In genomic region chr11:55075602-55076001, GRCm38 (mm10) we compare ENCODE assay signal across 9 mouse cellular contexts. TPM values are rescaled to one million over a fixed set of nuclear protein-coding genes. Genes with fewer than 3 reads are reported as not detected.
DNase-seq lines count a peak whose midpoint lies in the region; ATAC-seq and TF ChIP-seq lines count a peak whose summit lies in the region.
"Had no signal": no experiment of that assay in that cellular context is flagged by ENCODE, and none has a peak within 500 bp of the region (broad histone marks: within the 10 kb centered on the region; RNA-seq: fewer than 3 reads in every experiment).

No protein-coding gene starts in this region.

- WGBS in forebrain, embryonic 16.5 days, result 18% methylated on average over 2 of the region's 2 CpGs
- WGBS in forebrain, embryonic 13.5 days, result 48% methylated on average over 2 of the region's 2 CpGs
- WGBS in heart, embryonic 14.5 days, result 20% methylated on average over 2 of the region's 2 CpGs
- 75% methylated on average over 2 of the region's 2 CpGs for WGBS in midbrain, embryonic 13.5 days

- no peaks in the 10 kb centered on the region for H3K36me3 ChIP-seq in forebrain, embryonic 16.5 days (ENCODE audit: control insufficient read depth, insufficient read depth)
- no peaks in the 10 kb centered on the region for H3K36me3 ChIP-seq in forebrain, embryonic 13.5 days (ENCODE audit: poor library complexity, severe bottlenecking)
- 0 out of 2 replicates have a peak, but pooled peaks cover 6% of the 10 kb centered on the region for H3K36me3 ChIP-seq in heart, embryonic 14.5 days (ENCODE audit: control insufficient read depth, insufficient read depth, low read length)
- H3K36me3 ChIP-seq in myocyte (ENCODE audit: control insufficient read depth, insufficient read depth), result no peaks in the 10 kb centered on the region
- no peaks in the 10 kb centered on the region for H3K36me3 ChIP-seq in midbrain, embryonic 13.5 days

- peaks cover 3% of the 10 kb centered on the region; the same call in 1 of the 2 replicates for H3K27me3 ChIP-seq in forebrain, embryonic 16.5 days (replicated peaks; ENCODE audit: control insufficient read depth, insufficient read depth, low read length)
- peaks cover 20% of the 10 kb centered on the region for H3K27me3 ChIP-seq in forebrain, embryonic 13.5 days
- H3K27me3 ChIP-seq in heart, embryonic 14.5 days (ENCODE audit: control insufficient read depth, insufficient read depth, low read length), result no peaks in the 10 kb centered on the region
- H3K27me3 ChIP-seq in myocyte (ENCODE audit: control insufficient read depth, insufficient read depth, insufficient read length), result no peaks in the 10 kb centered on the region
- H3K27me3 ChIP-seq in midbrain, embryonic 13.5 days, result peaks cover 35% of the 10 kb centered on the region

- H3ac ChIP-seq in myocyte (ENCODE audit: control insufficient read depth, insufficient read length), result no peak overlapping the region

- no peak for TF ChIP-seq POLR2A in myocyte (IDR thresholded peaks at IDR 0.05; ENCODE audit: insufficient read length, low read depth)

- peak; percentile 70 for ATAC-seq in forebrain, embryonic 16.5 days
- ATAC-seq in forebrain, embryonic 13.5 days, result no peak
- ATAC-seq in heart, embryonic 14.5 days (ENCODE audit: insufficient number of reproducible peaks, insufficient read depth, low FRiP score, low read depth), result no peak
- ATAC-seq in midbrain, embryonic 13.5 days, result no peak

- peak; percentile 26 for DNase-seq in right cerebral cortex, postnatal 4 days
- DNase-seq in right cerebral cortex, adult 18-20 months, result no peak
- no peak for DNase-seq in left cerebral cortex, adult 8-10 months (ENCODE audit: low spot score in 2 of 2)

- H3K4me2 ChIP-seq in forebrain, embryonic 16.5 days (ENCODE audit: low read length), result no peak overlapping the region
- H3K4me2 ChIP-seq in forebrain, embryonic 13.5 days, result no peak overlapping the region
- peak overlapping the region; percentile 46 for H3K4me2 ChIP-seq in heart, embryonic 14.5 days (ENCODE audit: low read length)
- no peak overlapping the region for H3K4me2 ChIP-seq in myocyte (ENCODE audit: low read depth)
- no peak overlapping the region for H3K4me2 ChIP-seq in midbrain, embryonic 13.5 days (replicated peaks)

- no peak overlapping the region for H3K4me3 ChIP-seq in forebrain, embryonic 16.5 days (replicated peaks; ENCODE audit: low read length)
- no peak overlapping the region for H3K4me3 ChIP-seq in forebrain, embryonic 13.5 days
- H3K4me3 ChIP-seq in heart, embryonic 14.5 days (ENCODE audit: control insufficient read depth in 1 of 2, insufficient read depth in 1 of 2, low read depth in 1 of 2, low read length in 2 of 2), result no peak overlapping the region
- H3K4me3 ChIP-seq in myocyte, result no peak overlapping the region
- H3K4me3 ChIP-seq in midbrain, embryonic 13.5 days (replicated peaks), result no peak overlapping the region

- H3K9ac ChIP-seq in forebrain, embryonic 16.5 days (replicated peaks; ENCODE audit: low read depth, low read length), result no peak overlapping the region
- H3K9ac ChIP-seq in forebrain, embryonic 13.5 days, result no peak overlapping the region
- no peak overlapping the region for H3K9ac ChIP-seq in heart, embryonic 14.5 days (ENCODE audit: low read length)
- no peak overlapping the region for H3K9ac ChIP-seq in midbrain, embryonic 13.5 days (replicated peaks)

- no peak overlapping the region for H3K27ac ChIP-seq in forebrain, embryonic 16.5 days (ENCODE audit: low read length)
- no peak overlapping the region for H3K27ac ChIP-seq in forebrain, embryonic 13.5 days
- peak overlapping the region; percentile 90 to 92 for H3K27ac ChIP-seq in heart, embryonic 14.5 days (replicated peaks in 1 of 2; ENCODE audit: control insufficient read depth in 1 of 2, insufficient read depth in 1 of 2, low read depth in 2 of 2, low read length in 2 of 2)
- H3K27ac ChIP-seq in midbrain, embryonic 13.5 days, result no peak overlapping the region
- H3K27ac ChIP-seq: stomach, postnatal 0 days had no signal

- H3K9me3 ChIP-seq in forebrain, embryonic 16.5 days (ENCODE audit: control insufficient read depth, low read length), result no peaks in the 10 kb centered on the region
- 0 out of 2 replicates have a peak, but pooled peaks cover 4% of the 10 kb centered on the region for H3K9me3 ChIP-seq in forebrain, embryonic 13.5 days (replicated peaks)
- H3K9me3 ChIP-seq in heart, embryonic 14.5 days (ENCODE audit: control insufficient read depth, low read length), result peaks cover 6% of the 10 kb centered on the region
- no peaks in the 10 kb centered on the region for H3K9me3 ChIP-seq in midbrain, embryonic 13.5 days

- H3K4me1 ChIP-seq in forebrain, embryonic 16.5 days (replicated peaks; ENCODE audit: control insufficient read depth, insufficient read depth, low read length), result peaks cover 14% of the 10 kb centered on the region
- H3K4me1 ChIP-seq in forebrain, embryonic 13.5 days, result peaks cover 18% of the 10 kb centered on the region
- peaks cover 26 to 57% of the 10 kb centered on the region in 2 experiments for H3K4me1 ChIP-seq in heart, embryonic 14.5 days (ENCODE audit: control insufficient read depth in 2 of 2, insufficient read depth in 2 of 2, low read length in 2 of 2)
- peaks cover 14% of the 10 kb centered on the region for H3K4me1 ChIP-seq in midbrain, embryonic 13.5 days (replicated peaks)

- H3K79me2 ChIP-seq in myocyte (ENCODE audit: control insufficient read depth, insufficient read depth), result no peaks in the 10 kb centered on the region

TF ChIP-seq in myocyte, 11 proteins besides CTCF, POLR2A, EP300 and RAD21:
- TF ChIP-seq TCF3 (IDR thresholded peaks at IDR 0.05; ENCODE audit: insufficient read length, low read depth) (no peak), MYOD1 (IDR thresholded peaks at IDR 0.05; ENCODE audit: control insufficient read depth in 1 of 3, insufficient read length in 2 of 3, low read depth in 2 of 3) (peak in 2 of 3 experiments; percentile 3 to 55)

RNA-seq across cellular contexts. Expression of gene Ccdc69, which starts 2.3 kb away (rescaled TPM):
- 0.29 TPM in 1 of 2 replicates, not detected in the other for polyA plus RNA-seq in forebrain, embryonic 16.5 days (2015; fragmentation: Nextera tagmentation; extraction: Ambion mirVana)
- 0.23 and 0.43 TPM in 2 replicates for polyA plus RNA-seq in forebrain, embryonic 13.5 days (2015; fragmentation: Nextera tagmentation; extraction: Ambion mirVana)
- 25.6 and 26.7 TPM in 2 replicates for polyA plus RNA-seq in heart, embryonic 14.5 days (2014; fragmentation: Nextera tagmentation; extraction: Ambion mirVana)
- 0.11 TPM for polyA plus RNA-seq in myocyte (2012; fragmentation: generic; extraction: Trizol)
- total RNA-seq in left cerebral cortex, adult 8-10 months (2022), result under 1 TPM; 0.44 to 0.50 (median 0.47) TPM
- polyA plus RNA-seq in midbrain, embryonic 13.5 days (2015; fragmentation: Nextera tagmentation; extraction: Ambion mirVana), result 0.19 TPM in 1 of 2 replicates, not detected in the other

RNA-seq across cellular contexts. Expression of gene Gm2a, which starts 22.3 kb away (rescaled TPM):
- polyA plus RNA-seq in forebrain, embryonic 16.5 days (2015; fragmentation: Nextera tagmentation; extraction: Ambion mirVana), result 20.9 and 21.4 TPM in 2 replicates
- 11.5 and 12.5 TPM in 2 replicates for polyA plus RNA-seq in forebrain, embryonic 13.5 days (2015; fragmentation: Nextera tagmentation; extraction: Ambion mirVana)
- polyA plus RNA-seq in heart, embryonic 14.5 days (2014; fragmentation: Nextera tagmentation; extraction: Ambion mirVana), result 48.2 and 55.7 TPM in 2 replicates
- 5.8 TPM for polyA plus RNA-seq in myocyte (2012; fragmentation: generic; extraction: Trizol)
- 10 to 100 TPM; 30.5 to 41.8 (median 34.5) TPM for total RNA-seq in left cerebral cortex, adult 8-10 months (2022)
- 13.2 and 14.5 TPM in 2 replicates for polyA plus RNA-seq in midbrain, embryonic 13.5 days (2015; fragmentation: Nextera tagmentation; extraction: Ambion mirVana)

RNA-seq across cellular contexts. Expression of gene Anxa6, which starts 42.4 kb away (rescaled TPM):
- 40.9 and 53.0 TPM in 2 replicates for polyA plus RNA-seq in forebrain, embryonic 16.5 days (2015; fragmentation: Nextera tagmentation; extraction: Ambion mirVana)
- 28.2 and 29.6 TPM in 2 replicates for polyA plus RNA-seq in forebrain, embryonic 13.5 days (2015; fragmentation: Nextera tagmentation; extraction: Ambion mirVana)
- polyA plus RNA-seq in heart, embryonic 14.5 days (2014; fragmentation: Nextera tagmentation; extraction: Ambion mirVana), result 369 and 384 TPM in 2 replicates
- 722 TPM for polyA plus RNA-seq in myocyte (2012; fragmentation: generic; extraction: Trizol)
- 10 to 100 TPM; 81.9 to 92.8 (median 85.4) TPM for total RNA-seq in left cerebral cortex, adult 8-10 months (2022)
- 30.7 and 36.5 TPM in 2 replicates for polyA plus RNA-seq in midbrain, embryonic 13.5 days (2015; fragmentation: Nextera tagmentation; extraction: Ambion mirVana)

Comparison
In these comparisons a context has a peak if more than half of its experiments do, and no peak if none do; other contexts are left out.
1. H3K27ac ChIP-seq: peak in heart, embryonic 14.5 days (2 of 2); none in forebrain, embryonic 16.5 days (single experiment), forebrain, embryonic 13.5 days (single experiment) and midbrain, embryonic 13.5 days (single experiment).
2. RNA of gene Ccdc69, which starts 2.3 kb away (polyA plus RNA-seq): 25.6 to 26.7 TPM in heart, embryonic 14.5 days; 0.29 TPM in forebrain, embryonic 16.5 days, 0.23 to 0.43 TPM in forebrain, embryonic 13.5 days, 0.11 TPM in myocyte (single experiment) and 0.19 TPM in midbrain, embryonic 13.5 days; every median in the first group is over 10 times any median in the second.